Mouse (Mus musculus) common myeloid progenitor, adult 5-6 weeks (primary cell): Measurements from ENCODE around the gene Pnliprp2. TPM values are rescaled to one million over a fixed set of nuclear protein-coding genes. Genes with fewer than 3 reads are reported as not detected.

Experiments used
- ATAC-seq: replicated peaks from 2 replicates; pipeline ENCODE4 v1.8.0; 2016; ENCODE audit warnings: low read depth, mild to moderate bottlenecking, moderate TSS enrichment, inconsistent platforms; ENCODE audit not compliant: poor library complexity, severe bottlenecking
- total RNA-seq: library from RNA; stranded (forward); fragments of 200-1000, 187-1606 nt; gene quantifications from 2 replicates; pipeline ENCODE4 v1.2.3, GENCODE M21; 2017

Gene Pnliprp2
- total RNA-seq, 1 experiment from 2014 or later = not detected

GRCm38 (mm10) chr19:58794284-58794683, 34.8 kb downstream of the Pnliprp2 start, which contains the start of gene 1700019N19Rik:
1700019N19Rik (minus strand) TSS chr19:58794461.
- ATAC-seq = no peak

GRCm38 (mm10) chr19:58795114-58795669, 35.7 kb downstream of the Pnliprp2 start:
- ATAC-seq = no peak

GRCm38 (mm10) chr19:58805191-58805779, 45.8 kb downstream of the Pnliprp2 start:
- no peak for ATAC-seq

- ATAC-seq = 0 out of 2 replicates have a peak, but pooled peaks have one; percentile 73
These were observed 46.8 kb downstream of the Pnliprp2 start for GRCm38 (mm10) chr19:58806364-58806763.

- ATAC-seq = no peak
These were observed 49.3 kb downstream of the Pnliprp2 start for GRCm38 (mm10) chr19:58808864-58809263.

- ATAC-seq = no peak
These were observed 51.0 kb downstream of the Pnliprp2 start for GRCm38 (mm10) chr19:58810536-58810935.

- ATAC-seq = no peak
These were observed 55.8 kb downstream of the Pnliprp2 start for GRCm38 (mm10) chr19:58815179-58815922.

GRCm38 (mm10) chr19:58816453-58817041, 57.0 kb downstream of the Pnliprp2 start:
- no peak for ATAC-seq

- no peak for ATAC-seq
These were observed 57.9 kb downstream of the Pnliprp2 start for GRCm38 (mm10) chr19:58817398-58817797.

GRCm38 (mm10) chr19:58818571-58819415, 59.3 kb downstream of the Pnliprp2 start:
- no peak for ATAC-seq

GRCm38 (mm10) chr19:58822454-58823200, 63.1 kb downstream of the Pnliprp2 start:
- ATAC-seq = no peak

- no peak for ATAC-seq
These were observed 63.8 kb downstream of the Pnliprp2 start for GRCm38 (mm10) chr19:58823301-58823700.

- no peak for ATAC-seq
These were observed 64.8 kb downstream of the Pnliprp2 start for GRCm38 (mm10) chr19:58824316-58824715.

Other genes with a start within 250 kb of the Pnliprp2 start
- gene Ccdc172, start 247.7 kb upstream of the Pnliprp2 start, total RNA-seq = not detected in 2 replicates
- not detected in 2 replicates for gene Pnlip, start 107.2 kb upstream of the Pnliprp2 start, total RNA-seq
- not detected in 2 replicates for gene Pnliprp1, start 30.8 kb upstream of the Pnliprp2 start, total RNA-seq
- not detected in 2 replicates for gene 1700019N19Rik, start 34.7 kb downstream of the Pnliprp2 start, total RNA-seq
- gene Eno4, start 183.7 kb downstream of the Pnliprp2 start, total RNA-seq = not detected in 2 replicates
- not detected in 2 replicates for gene Hspa12a, start 183.9 kb downstream of the Pnliprp2 start, total RNA-seq